Mouse (Mus musculus): ENCODE measurements around the gene Hoxb4. TPM values are rescaled to one million over a fixed set of nuclear protein-coding genes. Genes with fewer than 3 reads are reported as not detected.

The Hoxb4 gene
- polyA plus RNA-seq, 1 experiment from 2014 or later = not detected

DNA sequence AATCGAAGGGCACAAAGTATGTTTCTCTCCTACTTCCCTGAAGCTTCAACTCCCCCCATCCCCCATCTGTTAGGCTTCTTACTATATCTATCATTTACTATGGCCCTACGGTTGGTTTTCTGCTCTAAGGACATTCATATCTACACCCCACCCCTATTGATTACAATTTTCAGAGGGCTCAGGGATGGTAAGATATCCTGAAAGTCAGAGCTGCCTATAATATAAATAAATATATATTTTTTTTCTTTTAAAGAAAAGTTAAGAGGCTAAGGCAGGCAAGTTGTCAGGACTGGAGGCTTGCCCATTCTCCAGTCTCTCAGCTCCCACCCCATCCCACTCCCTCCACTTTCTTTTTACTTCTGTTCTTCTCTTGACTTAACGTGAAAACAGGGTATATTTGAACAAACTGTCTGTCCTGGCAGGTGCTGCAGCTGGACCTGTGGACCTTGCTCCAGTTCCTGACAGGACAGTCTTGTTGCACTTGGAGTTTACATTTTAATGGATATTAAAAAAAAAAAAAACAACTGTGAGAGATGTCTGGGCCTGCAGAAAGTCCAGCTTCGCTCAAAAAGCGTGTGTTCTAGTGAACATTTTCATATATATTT, 29.0 kb downstream of the Hoxb4 start:
- 5% methylated on average over 5 of the region's 5 CpGs for WGBS
- H3K4me1 ChIP-seq = peaks cover 8% of the 10 kb centered on the region
- H3K9ac ChIP-seq (replicated peaks) = no peak overlapping the region
- H3K36me3 ChIP-seq = no peaks in the 10 kb centered on the region
- no peak overlapping the region for H3K4me2 ChIP-seq (replicated peaks)
- H3K4me3 ChIP-seq = no peak overlapping the region
- H3K27me3 ChIP-seq = peaks cover 95% of the 10 kb centered on the region
- no peak for ATAC-seq (replicated peaks)
- H3K27ac ChIP-seq (replicated peaks) = no peak overlapping the region
- no peaks in the 10 kb centered on the region for H3K9me3 ChIP-seq

DNA sequence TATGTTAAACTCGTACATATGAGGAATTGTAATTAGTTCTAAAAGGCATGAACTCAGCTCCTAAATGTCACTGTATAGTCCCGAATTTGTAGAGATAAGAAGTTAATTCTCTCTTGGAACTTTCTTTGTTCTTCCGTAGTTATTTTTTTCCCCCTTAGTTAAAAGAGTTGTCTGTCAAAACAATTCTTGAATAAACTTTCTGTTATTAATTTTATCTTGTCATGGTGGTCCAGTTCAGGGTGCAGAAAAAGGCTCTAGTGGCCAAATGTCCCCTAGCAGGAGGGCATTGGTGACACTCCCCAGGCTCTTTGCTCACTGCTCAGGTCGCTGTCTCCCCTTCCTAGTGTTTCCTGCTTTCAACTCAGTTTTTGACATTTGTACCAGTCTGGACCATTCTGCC, 29.6 kb downstream of the Hoxb4 start:
- H3K36me3 ChIP-seq = no peaks in the 10 kb centered on the region
- no peak overlapping the region for H3K4me3 ChIP-seq
- H3K4me1 ChIP-seq = peaks cover 8% of the 10 kb centered on the region
- H3K9ac ChIP-seq (replicated peaks) = no peak overlapping the region
- no peak overlapping the region for H3K27ac ChIP-seq (replicated peaks)
- H3K9me3 ChIP-seq = no peaks in the 10 kb centered on the region
- ATAC-seq (replicated peaks) = no peak
- H3K4me2 ChIP-seq (replicated peaks) = no peak overlapping the region
- 5% methylated on average over 4 of the region's 4 CpGs for WGBS
- peaks cover 95% of the 10 kb centered on the region for H3K27me3 ChIP-seq

GRCm38 (mm10) chr11:96348141-96348928, 30.3 kb downstream of the Hoxb4 start:
- no peak overlapping the region for H3K27ac ChIP-seq (replicated peaks)
- 1% methylated on average over 21 of the region's 21 CpGs for WGBS
- H3K4me3 ChIP-seq = no peak overlapping the region
- no peaks in the 10 kb centered on the region for H3K36me3 ChIP-seq
- peaks cover 13% of the 10 kb centered on the region for H3K4me1 ChIP-seq
- H3K9me3 ChIP-seq = no peaks in the 10 kb centered on the region
- no peak overlapping the region for H3K9ac ChIP-seq (replicated peaks)
- ATAC-seq (replicated peaks) = no peak
- no peak overlapping the region for H3K4me2 ChIP-seq (replicated peaks)
- H3K27me3 ChIP-seq = peaks cover 95% of the 10 kb centered on the region

- no peaks in the 10 kb centered on the region for H3K9me3 ChIP-seq
- H3K27ac ChIP-seq (replicated peaks) = no peak overlapping the region
- H3K4me3 ChIP-seq = no peak overlapping the region
- no peaks in the 10 kb centered on the region for H3K36me3 ChIP-seq
- peaks cover 13% of the 10 kb centered on the region for H3K4me1 ChIP-seq
- H3K9ac ChIP-seq (replicated peaks) = no peak overlapping the region
- ATAC-seq (replicated peaks) = no peak
- no peak overlapping the region for H3K4me2 ChIP-seq (replicated peaks)
- WGBS = 10% methylated on average over 3 of the region's 3 CpGs
- H3K27me3 ChIP-seq = peaks cover 92% of the 10 kb centered on the region
Observed at GRCm38 (mm10) chr11:96348988-96349387, 30.9 kb downstream of the Hoxb4 start.

GRCm38 (mm10) chr11:96349491-96350340, 31.6 kb downstream of the Hoxb4 start:
- Histone ChIP-seq H3K4me3 (no peak overlapping the region), H3K4me1 (peaks cover 17% of the 10 kb centered on the region), H3K4me2 (replicated peaks) (no peak overlapping the region), H3K36me3 (no peaks in the 10 kb centered on the region), H3K27ac (replicated peaks) (no peak overlapping the region), H3K27me3 (peaks cover 92% of the 10 kb centered on the region), H3K9me3 (no peaks in the 10 kb centered on the region), H3K9ac (replicated peaks) (no peak overlapping the region)
- no peak for ATAC-seq (replicated peaks)
- 2% methylated on average over 14 of the region's 14 CpGs for WGBS

GRCm38 (mm10) chr11:96350341-96350624, 32.2 kb downstream of the Hoxb4 start, which contains the start of gene Hoxb2:
Hoxb2 (plus strand) TSS chr11:96350525.
- no peak within 1 kb of the TSS for H3K4me2 ChIP-seq (replicated peaks)
- H3K9ac ChIP-seq (replicated peaks) = no peak within 1 kb of the TSS
- no peaks in the 10 kb centered on the region for H3K9me3 ChIP-seq
- no peak for ATAC-seq (replicated peaks)
- peaks cover 91% of the 10 kb centered on the region for H3K27me3 ChIP-seq
- peaks cover 16% of the 10 kb centered on the region for H3K4me1 ChIP-seq
- H3K4me3 ChIP-seq = no peak within 1 kb of the TSS
- WGBS = 3% methylated on average over 2 of the region's 2 CpGs
- no peak within 1 kb of the TSS for H3K27ac ChIP-seq (replicated peaks)
- H3K36me3 ChIP-seq = no peaks in the 10 kb centered on the region

DNA sequence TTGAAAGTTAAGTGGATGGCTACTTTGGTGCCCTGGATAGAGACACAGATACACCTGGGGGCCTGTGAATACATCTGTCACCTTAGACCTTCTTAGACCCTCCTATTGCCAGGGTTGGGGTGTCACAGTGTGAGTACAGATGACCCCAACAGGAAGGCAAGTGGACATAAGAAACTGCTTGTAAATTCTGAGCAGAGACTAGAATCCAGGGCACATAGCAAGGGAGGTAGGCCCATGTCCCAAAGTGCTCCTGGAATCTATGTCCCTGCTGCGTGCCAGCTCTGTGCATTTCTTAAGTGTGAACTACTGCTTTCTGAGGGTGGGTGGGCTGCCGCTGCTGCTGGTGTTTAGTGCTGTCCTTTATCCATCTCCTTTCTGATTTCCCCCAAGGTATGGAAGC, 32.7 kb downstream of the Hoxb4 start:
- no peak for ATAC-seq (replicated peaks)
- 4% methylated on average over 2 of the region's 2 CpGs for WGBS
- H3K27ac ChIP-seq (replicated peaks) = no peak overlapping the region
- no peaks in the 10 kb centered on the region for H3K36me3 ChIP-seq
- peaks cover 89% of the 10 kb centered on the region for H3K27me3 ChIP-seq
- H3K4me1 ChIP-seq = peaks cover 11% of the 10 kb centered on the region
- H3K4me2 ChIP-seq (replicated peaks) = no peak overlapping the region
- no peaks in the 10 kb centered on the region for H3K9me3 ChIP-seq
- no peak overlapping the region for H3K4me3 ChIP-seq
- H3K9ac ChIP-seq (replicated peaks) = no peak overlapping the region

- Histone ChIP-seq H3K36me3 (no peaks in the 10 kb centered on the region), H3K9ac (replicated peaks) (no peak overlapping the region), H3K4me3 (no peak overlapping the region), H3K27ac (replicated peaks) (no peak overlapping the region), H3K4me1 (peaks cover 9% of the 10 kb centered on the region; the same call in 1 of the 2 replicates), H3K4me2 (replicated peaks) (no peak overlapping the region), H3K27me3 (peaks cover 89% of the 10 kb centered on the region), H3K9me3 (no peaks in the 10 kb centered on the region)
- 1% methylated on average over 10 of the region's 11 CpGs for WGBS
- ATAC-seq (replicated peaks) = no peak
Observed at GRCm38 (mm10) chr11:96351312-96351711, 33.2 kb downstream of the Hoxb4 start.

DNA sequence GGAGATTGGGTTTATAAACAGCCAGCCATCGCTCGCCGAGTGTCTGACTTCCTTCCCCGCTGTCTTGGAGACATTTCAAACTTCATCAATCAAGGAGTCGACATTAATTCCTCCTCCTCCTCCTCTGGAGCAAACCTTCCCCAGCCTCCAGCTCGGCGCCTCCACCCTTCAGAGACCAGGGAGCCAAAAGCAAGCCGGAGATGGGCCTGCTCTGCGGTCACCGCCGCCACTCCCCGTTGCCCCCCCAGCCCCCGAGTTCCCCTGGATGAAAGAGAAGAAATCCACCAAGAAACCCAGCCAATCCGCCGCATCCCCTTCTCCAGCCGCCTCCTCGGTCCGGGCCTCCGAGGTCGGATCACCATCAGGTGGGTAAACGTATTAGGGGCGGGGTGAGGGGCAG, 33.8 kb downstream of the Hoxb4 start:
- Histone ChIP-seq H3K4me1 (peaks cover 9% of the 10 kb centered on the region; the same call in 1 of the 2 replicates), H3K36me3 (no peaks in the 10 kb centered on the region), H3K9me3 (no peaks in the 10 kb centered on the region), H3K9ac (replicated peaks) (no peak overlapping the region), H3K4me3 (no peak overlapping the region), H3K27me3 (peaks cover 89% of the 10 kb centered on the region), H3K4me2 (replicated peaks) (no peak overlapping the region), H3K27ac (replicated peaks) (no peak overlapping the region)
- ATAC-seq (replicated peaks) = no peak
- WGBS = under 1% methylated on average over 22 of the region's 22 CpGs

DNA sequence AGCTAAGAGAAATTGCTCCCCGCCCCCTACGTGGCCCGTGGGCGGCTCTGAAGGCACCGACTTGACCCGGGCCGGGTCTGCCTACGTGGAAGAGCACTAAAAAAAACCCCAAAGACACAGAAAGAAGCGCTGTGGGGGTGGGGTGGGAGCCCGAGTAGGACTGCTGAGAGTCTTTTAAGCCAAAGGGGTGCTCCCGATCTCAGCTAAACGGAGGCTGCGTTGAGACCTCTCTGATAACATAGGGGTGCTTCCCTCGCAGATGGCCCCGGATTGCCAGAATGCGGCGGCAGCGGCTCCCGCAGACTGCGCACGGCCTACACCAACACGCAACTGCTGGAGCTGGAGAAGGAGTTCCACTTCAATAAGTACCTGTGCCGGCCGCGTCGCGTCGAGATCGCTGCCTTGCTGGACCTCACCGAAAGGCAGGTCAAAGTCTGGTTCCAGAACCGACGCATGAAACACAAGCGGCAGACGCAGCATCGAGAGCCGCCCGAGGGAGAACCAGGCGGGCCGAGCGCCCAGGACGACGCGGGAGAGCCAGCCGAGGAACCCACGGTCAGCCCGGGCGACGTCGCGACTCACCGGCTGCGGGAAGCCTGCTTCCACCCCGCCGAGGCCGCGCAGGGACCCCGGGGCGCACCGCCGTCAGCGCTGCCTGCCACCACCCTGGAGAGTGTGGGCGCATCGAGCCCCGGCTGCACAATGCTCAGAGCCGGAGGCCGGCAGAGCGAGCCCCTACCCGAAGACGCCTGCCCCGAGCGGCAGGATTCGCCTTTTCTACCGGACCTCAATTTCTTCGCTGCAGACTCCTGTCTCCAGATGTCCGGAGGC, 34.8 kb downstream of the Hoxb4 start:
- Histone ChIP-seq H3K27me3 (peaks cover 91% of the 10 kb centered on the region), H3K4me3 (0 out of 2 replicates have a peak overlapping the region, but pooled peaks have one; percentile 1), H3K27ac (replicated peaks) (no peak overlapping the region), H3K9me3 (no peaks in the 10 kb centered on the region), H3K4me2 (replicated peaks) (no peak overlapping the region), H3K4me1 (peaks cover 9% of the 10 kb centered on the region; the same call in 1 of the 2 replicates), H3K36me3 (no peaks in the 10 kb centered on the region), H3K9ac (replicated peaks) (no peak overlapping the region)
- no peak for ATAC-seq (replicated peaks)
- WGBS = under 1% methylated on average over 75 of the region's 75 CpGs

DNA sequence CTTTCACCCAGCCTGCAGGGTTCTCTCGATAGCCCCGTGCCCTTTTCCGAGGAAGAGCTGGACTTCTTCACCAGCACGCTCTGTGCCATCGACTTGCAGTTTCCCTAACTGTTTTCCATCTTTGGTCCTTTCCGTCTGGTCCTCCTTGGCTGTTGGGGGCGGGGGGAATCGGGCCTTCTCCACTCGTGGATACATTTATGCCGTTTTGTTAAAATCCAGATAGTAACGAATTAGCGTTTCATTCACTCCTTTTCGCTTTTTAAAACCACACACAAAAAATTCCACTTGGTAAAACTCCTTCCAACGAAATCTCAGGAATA, 35.4 kb downstream of the Hoxb4 start:
- 0 out of 2 replicates have a peak overlapping the region, but pooled peaks have one; percentile 1 for H3K4me3 ChIP-seq
- no peaks in the 10 kb centered on the region for H3K36me3 ChIP-seq
- peaks cover 91% of the 10 kb centered on the region for H3K27me3 ChIP-seq
- H3K4me2 ChIP-seq (replicated peaks) = no peak overlapping the region
- H3K27ac ChIP-seq (replicated peaks) = no peak overlapping the region
- H3K9ac ChIP-seq (replicated peaks) = no peak overlapping the region
- ATAC-seq (replicated peaks) = no peak
- under 1% methylated on average over 14 of the region's 14 CpGs for WGBS
- no peaks in the 10 kb centered on the region for H3K9me3 ChIP-seq
- H3K4me1 ChIP-seq = peaks cover 9% of the 10 kb centered on the region; the same call in 1 of the 2 replicates

Data from forebrain, embryonic 15.5 days (tissue).